Mouse (Mus musculus) megakaryocyte progenitor cell, adult 5-6 weeks (primary cell): Measurements from ENCODE around the gene Opalin. TPM values are rescaled to one million over a fixed set of nuclear protein-coding genes. Genes with fewer than 3 reads are reported as not detected.
A peak's percentile ranks its signal among the peaks of the same experiment; 100 is the strongest.

ENCODE experiments used
- ATAC-seq: replicated peaks from 2 replicates; pipeline ENCODE4 v1.8.0; 2016; ENCODE audit warnings: mild to moderate bottlenecking, moderate TSS enrichment, inconsistent platforms; ENCODE audit not compliant: poor library complexity
- total RNA-seq, 2 experiments: library from RNA; stranded (forward) in 1 of 2; stranded (reverse) in 1 of 2; fragments of 157-497, 149-512 nt in 1 of 2; fragments of 200-1000 nt in 1 of 2; gene quantifications; 2 replicates each; pipeline versions ENCODE4 v1.2.3 to v1.2.4; 2015 to 2017

Opalin gene
- total RNA-seq (2015) (not detected in 2 replicates), total RNA-seq (2017) (not detected in 2 replicates)

DNA sequence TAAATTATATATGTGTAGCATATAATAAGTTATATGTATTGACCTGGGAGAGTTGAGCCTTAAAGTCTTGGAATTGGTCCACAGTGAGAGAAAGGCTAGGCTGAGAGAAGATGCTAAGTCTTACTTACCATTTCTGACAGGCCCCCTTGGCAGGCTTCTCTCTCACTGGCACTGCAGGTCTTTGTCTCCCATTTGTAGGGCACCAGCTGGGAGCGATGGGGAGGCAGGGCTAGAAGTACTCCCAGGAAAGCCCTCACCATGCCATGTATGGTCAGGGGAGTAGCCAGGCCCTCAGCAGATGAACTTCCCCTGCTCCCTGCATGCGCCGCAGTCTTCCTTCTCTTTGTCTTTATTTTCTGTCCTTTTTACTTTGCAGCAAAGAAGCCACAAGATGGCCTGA, at the start of gene Opalin:
Gene Opalin (minus strand): TSS at position 208 of the 400 bp plus-strand sequence.
- ATAC-seq: no peak

DNA sequence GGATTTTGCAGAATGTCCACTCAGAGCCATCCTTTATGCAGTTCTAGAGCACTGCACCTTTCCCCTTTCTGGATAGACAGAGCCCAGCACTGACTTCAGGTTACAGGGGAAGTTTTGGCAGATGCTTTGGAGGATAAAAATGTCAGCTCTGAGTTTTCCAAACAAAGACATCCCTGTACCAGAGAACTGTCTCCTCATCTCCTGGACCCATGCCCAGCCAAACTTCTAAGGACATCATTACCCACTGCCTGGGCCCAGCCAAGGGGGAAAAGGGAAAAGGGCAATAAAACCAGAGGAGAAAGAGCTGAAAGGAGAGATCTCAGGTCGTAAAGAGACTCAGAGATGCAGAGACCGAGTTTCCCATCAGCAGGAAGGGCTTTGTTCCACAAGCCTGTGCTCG, 46.1 kb upstream of the Opalin start:
- no peak for ATAC-seq

DNA sequence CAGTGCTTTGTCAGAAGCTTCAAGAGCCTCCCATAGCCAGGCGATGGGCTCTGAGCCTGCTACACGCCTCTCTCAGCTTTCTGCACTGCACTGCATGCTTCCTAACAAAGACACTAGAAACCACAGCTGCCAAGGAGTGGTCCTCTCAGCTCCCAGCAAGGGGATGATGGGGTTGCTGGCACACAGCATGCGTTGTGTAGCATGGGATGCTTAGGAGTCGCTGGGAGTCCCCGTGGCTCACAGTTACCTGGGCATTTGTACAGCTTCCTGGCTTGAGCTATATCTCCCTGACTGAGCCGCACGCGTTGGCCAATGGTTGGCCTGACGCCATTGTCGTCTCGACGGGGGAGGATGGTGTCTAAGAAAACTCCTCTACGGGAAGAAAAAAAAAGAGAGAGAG, 43.0 kb upstream of the Opalin start:
- ATAC-seq: no peak

DNA sequence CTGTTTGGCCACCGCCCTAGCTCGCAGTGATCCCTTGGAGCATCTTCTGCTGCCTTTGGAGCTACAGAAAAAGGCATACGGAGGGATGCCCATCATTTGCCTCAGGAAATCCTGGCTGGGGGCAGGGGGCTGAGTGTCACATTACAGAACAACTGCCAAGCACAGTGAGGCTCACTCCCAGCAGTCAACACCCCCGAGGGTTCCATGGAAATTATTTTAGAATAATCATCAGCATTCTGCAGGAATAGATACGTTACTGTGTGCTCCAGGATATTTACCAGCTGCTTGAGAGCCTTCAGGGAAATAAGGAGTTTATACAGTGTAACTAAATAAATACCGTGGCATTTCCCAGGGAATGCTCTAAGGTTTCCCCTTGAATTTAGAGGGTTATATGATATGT, 41.4 kb upstream of the Opalin start:
- ATAC-seq: no peak

DNA sequence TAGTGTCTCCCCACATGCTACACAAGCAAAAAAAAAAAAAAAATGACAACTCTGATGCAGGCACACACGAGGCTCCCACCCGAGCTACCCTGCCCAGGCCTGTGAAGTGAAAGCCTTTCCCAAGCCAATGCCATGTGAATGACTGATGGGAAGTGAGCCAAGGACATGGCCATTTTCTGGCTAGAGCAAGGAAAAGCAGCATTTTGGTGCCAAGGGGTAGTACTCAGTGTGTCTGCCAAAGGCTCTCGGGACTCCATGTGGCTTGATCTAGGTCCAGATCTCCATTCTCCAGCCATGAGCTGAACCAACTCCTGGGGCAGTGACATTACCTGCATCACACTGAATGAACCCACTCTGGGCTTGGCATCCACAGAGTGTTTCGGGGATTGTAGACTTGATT, 40.4 kb upstream of the Opalin start:
- no peak for ATAC-seq

- ATAC-seq: no peak
Observed at GRCm38 (mm10) chr19:41114611-41115010, 37.7 kb upstream of the Opalin start.

DNA sequence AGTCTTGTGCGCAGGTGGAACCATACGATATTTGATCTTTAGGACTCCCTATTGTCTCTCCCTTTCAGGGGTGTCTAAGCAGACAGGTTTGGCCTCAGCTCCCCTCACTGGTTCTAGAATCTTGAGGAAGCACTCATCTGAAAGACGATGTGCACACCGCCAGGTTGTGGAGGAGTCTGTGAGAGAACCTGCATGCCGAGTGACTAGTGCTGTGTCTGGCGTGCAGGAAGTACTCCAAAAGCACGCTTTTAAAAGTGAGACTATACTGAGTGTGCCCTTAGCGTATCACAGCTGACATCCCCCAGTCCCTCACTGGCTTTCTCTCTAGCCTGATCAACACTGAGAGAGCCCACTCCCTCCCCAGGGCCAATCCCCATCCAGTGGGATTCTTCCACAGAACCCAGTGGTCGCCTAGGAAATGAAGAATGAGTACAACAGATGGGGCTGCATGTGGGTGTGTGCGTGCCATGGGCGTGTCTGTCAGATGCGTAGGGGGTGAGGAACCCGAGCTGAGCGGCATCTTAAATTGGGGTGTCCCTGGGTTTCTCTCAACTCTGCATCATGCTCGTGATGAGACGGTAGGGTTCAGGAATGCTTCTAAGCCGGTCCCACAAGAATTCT, 37.1 kb upstream of the Opalin start:
- no peak for ATAC-seq

GRCm38 (mm10) chr19:41112609-41113008, 35.7 kb upstream of the Opalin start:
- no peak for ATAC-seq

DNA sequence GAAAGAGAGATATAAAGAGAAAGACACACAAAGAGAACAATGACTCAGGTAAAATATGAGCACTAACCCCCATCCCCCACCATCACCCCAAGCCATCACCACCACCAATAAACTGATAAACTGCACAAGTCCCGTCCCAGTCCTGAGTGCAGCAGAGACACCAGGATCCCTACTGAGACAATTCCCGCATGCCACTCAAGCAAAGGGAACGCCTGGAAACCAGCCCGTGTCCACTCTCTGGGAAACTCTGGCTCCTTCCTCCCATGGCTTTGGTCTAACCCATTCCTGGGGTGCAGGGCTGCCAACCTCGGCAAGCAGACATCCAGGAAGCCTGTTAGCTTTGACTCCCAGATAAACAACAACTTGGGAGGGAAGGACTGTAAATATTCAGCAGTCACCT, 33.1 kb upstream of the Opalin start:
- no peak for ATAC-seq

DNA sequence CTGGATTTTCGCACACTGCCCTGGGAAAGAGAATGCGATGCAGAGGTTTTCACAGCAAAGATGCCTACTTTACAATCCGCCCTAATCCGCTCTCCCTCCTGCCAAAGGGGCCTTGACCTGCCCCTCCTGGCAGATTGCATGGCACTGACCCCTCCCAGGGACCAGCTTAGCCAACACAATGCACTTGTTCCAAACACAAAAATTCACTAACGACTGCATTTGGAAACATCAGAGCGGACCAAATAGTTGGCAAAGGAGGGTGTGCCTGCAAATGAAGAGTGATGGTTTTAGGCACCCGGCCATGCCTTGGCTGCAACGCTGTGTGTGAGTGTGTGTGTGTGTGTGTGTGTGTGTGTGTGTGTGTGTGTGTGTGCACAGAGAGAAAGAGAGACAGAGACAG, 32.6 kb upstream of the Opalin start:
- no peak for ATAC-seq

- ATAC-seq: no peak
Observed at GRCm38 (mm10) chr19:41108666-41109065, 31.8 kb upstream of the Opalin start.

GRCm38 (mm10) chr19:41107530-41107929, 30.6 kb upstream of the Opalin start:
- ATAC-seq: no peak

- ATAC-seq: 0 out of 2 replicates have a peak, but pooled peaks have one; percentile 26
Observed at GRCm38 (mm10) chr19:41104922-41105321, 28.0 kb upstream of the Opalin start.

DNA sequence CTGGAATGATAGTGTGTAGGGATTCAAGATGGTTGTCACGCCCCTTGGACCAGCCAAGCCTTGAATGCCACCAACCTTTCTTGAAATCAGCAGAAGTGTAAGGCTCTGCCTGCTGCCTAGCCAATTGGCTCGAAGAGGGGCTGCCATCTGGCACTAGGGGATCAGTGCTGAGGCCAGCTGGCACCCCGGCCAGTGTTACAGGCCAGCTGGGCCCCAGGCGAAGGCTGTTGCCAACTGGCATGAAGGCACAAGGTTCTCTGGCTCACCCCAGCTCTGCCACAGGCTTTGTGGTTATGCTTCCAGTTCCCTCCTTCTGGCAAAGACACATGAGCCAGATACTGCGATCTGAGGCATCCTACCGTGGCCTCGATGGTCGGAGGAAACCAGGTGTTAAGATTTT, 24.5 kb upstream of the Opalin start:
- no peak for ATAC-seq

DNA sequence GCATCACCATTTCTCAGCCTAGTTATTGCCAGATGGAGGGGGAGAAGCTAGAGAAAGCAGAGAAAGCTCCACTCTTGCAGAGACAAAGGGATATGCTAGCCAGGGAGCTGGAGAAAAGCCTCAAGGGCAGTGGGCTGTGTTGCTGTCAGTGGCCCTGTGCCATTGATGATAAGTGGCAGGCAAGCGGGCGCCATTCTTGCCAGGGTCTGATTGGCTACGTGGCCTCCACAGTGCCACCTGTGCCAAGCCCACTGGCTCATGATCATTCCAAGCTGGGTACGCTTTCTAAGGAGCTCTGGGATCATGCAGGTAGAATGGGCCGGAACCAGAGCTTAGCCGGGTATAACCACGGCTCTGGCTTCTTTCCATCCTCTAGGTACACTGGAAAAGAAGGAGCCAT, 23.9 kb upstream of the Opalin start:
- ATAC-seq: no peak

DNA sequence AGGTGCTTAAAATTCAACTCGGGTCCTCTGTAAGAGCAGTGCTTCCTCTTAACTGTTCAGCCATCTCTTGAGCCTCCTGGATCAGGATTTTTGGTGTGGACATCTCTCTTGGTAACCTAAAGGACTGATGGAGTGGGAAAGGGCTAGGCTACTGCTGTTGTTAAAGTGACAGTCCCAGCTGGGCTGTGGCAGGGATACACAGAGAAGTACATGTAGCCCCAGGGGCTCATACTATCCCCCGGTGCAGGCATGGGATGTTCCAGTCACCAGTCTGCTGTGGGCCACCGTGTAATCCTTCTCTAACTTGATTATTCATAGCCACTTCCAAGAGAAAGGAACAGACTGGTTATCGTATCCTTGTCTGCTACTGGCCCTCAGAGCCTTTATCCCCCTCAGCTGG, 20.1 kb upstream of the Opalin start:
- ATAC-seq: no peak

- peak; percentile 64 for ATAC-seq
Observed at GRCm38 (mm10) chr19:41091901-41092300, 15.0 kb upstream of the Opalin start.

GRCm38 (mm10) chr19:41089833-41090232, 12.9 kb upstream of the Opalin start:
- ATAC-seq: peak; percentile 38

DNA sequence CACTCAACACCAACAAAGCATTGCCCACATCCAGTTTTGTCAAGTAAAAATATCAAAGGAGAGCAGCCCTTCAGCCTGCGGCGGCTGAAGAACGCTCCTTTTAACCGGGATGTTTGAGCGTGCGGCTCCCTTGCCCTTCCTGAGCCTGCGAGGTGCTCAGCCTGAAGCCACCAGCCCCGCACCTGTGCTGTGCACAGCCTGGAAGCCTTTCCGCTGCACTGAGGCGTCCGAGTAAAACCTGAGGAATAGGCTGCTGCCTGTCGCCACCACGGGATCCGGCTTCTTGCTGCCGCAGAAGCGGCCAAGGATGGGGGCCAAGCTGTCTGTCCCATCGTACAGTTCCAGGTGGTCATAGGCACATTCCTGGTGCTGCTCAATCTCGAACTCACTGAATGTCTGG, 11.6 kb upstream of the Opalin start:
- no peak for ATAC-seq

- no peak for ATAC-seq
Observed at GRCm38 (mm10) chr19:41087901-41088300, 11.0 kb upstream of the Opalin start.

GRCm38 (mm10) chr19:41086700-41087099, 9.8 kb upstream of the Opalin start:
- ATAC-seq: peak; percentile 84

- no peak for ATAC-seq
Observed at GRCm38 (mm10) chr19:41086289-41086688, 9.4 kb upstream of the Opalin start.

GRCm38 (mm10) chr19:41083646-41084045, 6.7 kb upstream of the Opalin start:
- ATAC-seq: no peak
